Mouse (Mus musculus) kidney, adult 2 months (tissue): ENCODE measurements at regions not wholly inside any gene's neighbourhood (a gene's known extent, or its start where the extent isn't known, plus 50 kb on each side); places are given as distances from the start of the nearest gene placed in this dataset.

Experiments used
- CTCF ChIP-seq: fragments of 200-500 bp; conservative IDR thresholded peaks from 2 replicates; pipeline ENCODE4 v1.5.1; 2011; ENCODE audit warnings: low read depth, mild to moderate bottlenecking, control low read depth, low read length, moderate library complexity, mixed read lengths; ENCODE audit not compliant: insufficient read depth, insufficient read length
- POLR2A ChIP-seq: fragments of 200-500 bp; IDR thresholded peaks from one replicate; pipeline ENCODE4 v1.6.1; 2011; ENCODE audit warnings: low read depth, low read length, control low read depth

- TF ChIP-seq CTCF (no peak), POLR2A (no peak)
These were observed 143.3 kb upstream of the Adgrl3 start for GRCm38 (mm10) chr5:80876600-80876999.
